Mouse (Mus musculus) limb, embryonic 10.5 days (tissue): ENCODE measurements at regions not wholly inside any gene's neighbourhood (a gene's known extent, or its start where the extent isn't known, plus 50 kb on each side); places are given as distances from the start of the nearest gene placed in this dataset.

ENCODE experiments used
- DNase-seq: peaks from one replicate; pipeline ENCODE4 v3.0.0-alpha.2; 2017; ENCODE audit warnings: low spot score
- H3K27ac ChIP-seq: fragments of 300-500 bp; sonication (generic); 2 replicates; pipeline ENCODE4 v1.5.1; 2016; ENCODE audit warnings: mild to moderate bottlenecking
- H3K27me3 ChIP-seq: fragments of 300-500 bp; sonication (generic); 2 replicates; pipeline ENCODE4 v1.6.1; 2016; ENCODE audit warnings: low read depth, mild to moderate bottlenecking; ENCODE audit not compliant: poor library complexity, severe bottlenecking
- H3K36me3 ChIP-seq: fragments of 300-500 bp; sonication (generic); 2 replicates; pipeline ENCODE4 v1.6.1; 2016; ENCODE audit warnings: mild to moderate bottlenecking, moderate library complexity
- H3K4me1 ChIP-seq: fragments of 300-500 bp; sonication (generic); 2 replicates; pipeline ENCODE4 v1.6.1; 2016
- H3K4me3 ChIP-seq: fragments of 300-500 bp; sonication (generic); 2 replicates; pipeline ENCODE4 v1.5.1; 2016; ENCODE audit warnings: mild to moderate bottlenecking, moderate library complexity
- H3K9me3 ChIP-seq: fragments of 300-500 bp; sonication (generic); replicated peaks from 2 replicates; pipeline ENCODE4 v1.6.1; 2016; ENCODE audit warnings: mild to moderate bottlenecking
- WGBS: fragments of 180-500 bp; shearing (Covaris S2); methylation state at CpG from one replicate; pipeline ENCODE4 v1.1.7; 2016; 5-methylcytosine and 5-hydroxymethylcytosine counted together

- Histone ChIP-seq H3K27ac (no peak overlapping the region), H3K4me3 (no peak overlapping the region), H3K36me3 (no peaks in the 10 kb centered on the region), H3K9me3 (no peaks in the 10 kb centered on the region), H3K4me1 (peaks cover 23% of the 10 kb centered on the region), H3K27me3 (no peaks in the 10 kb centered on the region)
- 90% methylated on average over 2 of the region's 2 CpGs for WGBS
- no peak for DNase-seq
These were observed 87.3 kb downstream of the Rpl14 start for GRCm38 (mm10) chr9:120658576-120658975.

GRCm38 (mm10) chr9:120661226-120661625 is 90.0 kb downstream of the Rpl14 start:
- H3K36me3 ChIP-seq, result no peaks in the 10 kb centered on the region
- no peaks in the 10 kb centered on the region for H3K9me3 ChIP-seq
- H3K27ac ChIP-seq, result no peak overlapping the region
- no peak for DNase-seq
- 71% methylated on average over 5 of the region's 5 CpGs for WGBS
- peaks cover 14% of the 10 kb centered on the region for H3K4me1 ChIP-seq
- no peak overlapping the region for H3K4me3 ChIP-seq
- no peaks in the 10 kb centered on the region for H3K27me3 ChIP-seq

GRCm38 (mm10) chr9:120661641-120662227 is 90.5 kb downstream of the Rpl14 start:
- Histone ChIP-seq H3K27me3 (no peaks in the 10 kb centered on the region), H3K4me3 (no peak overlapping the region), H3K36me3 (no peaks in the 10 kb centered on the region), H3K27ac (no peak overlapping the region), H3K4me1 (peaks cover 14% of the 10 kb centered on the region), H3K9me3 (no peaks in the 10 kb centered on the region)
- WGBS, result 89% methylated on average over 7 of the region's 7 CpGs
- DNase-seq, result no peak

GRCm38 (mm10) chr9:120663181-120663580 is 91.9 kb downstream of the Rpl14 start:
- DNase-seq, result no peak
- Histone ChIP-seq H3K4me3 (no peak overlapping the region), H3K36me3 (no peaks in the 10 kb centered on the region), H3K9me3 (no peaks in the 10 kb centered on the region), H3K27ac (no peak overlapping the region), H3K27me3 (no peaks in the 10 kb centered on the region), H3K4me1 (peaks cover 5% of the 10 kb centered on the region; the same call in 1 of the 2 replicates)
- WGBS, result 58% methylated on average over 6 of the region's 6 CpGs

- DNase-seq, result no peak
- no peaks in the 10 kb centered on the region for H3K27me3 ChIP-seq
- 93% methylated on average over 10 of the region's 10 CpGs for WGBS
- H3K9me3 ChIP-seq, result no peaks in the 10 kb centered on the region
- H3K36me3 ChIP-seq, result no peaks in the 10 kb centered on the region
- H3K27ac ChIP-seq, result no peak overlapping the region
- H3K4me1 ChIP-seq, result peaks cover 5% of the 10 kb centered on the region; the same call in 1 of the 2 replicates
- no peak overlapping the region for H3K4me3 ChIP-seq
These were observed 92.8 kb downstream of the Rpl14 start for GRCm38 (mm10) chr9:120664086-120664485.

GRCm38 (mm10) chr9:120672452-120672851 is 101.2 kb downstream of the Rpl14 start:
- Histone ChIP-seq H3K4me3 (no peak overlapping the region), H3K27ac (no peak overlapping the region; the same call in 1 of the 2 replicates), H3K27me3 (peaks cover 29% of the 10 kb centered on the region), H3K4me1 (peaks cover 41% of the 10 kb centered on the region), H3K36me3 (no peaks in the 10 kb centered on the region), H3K9me3 (no peaks in the 10 kb centered on the region)
- 55% methylated on average over 6 of the region's 6 CpGs for WGBS
- DNase-seq, result no peak

- H3K4me3 ChIP-seq, result peak overlapping the region; percentile 49
- 2% methylated on average over 11 of the region's 11 CpGs for WGBS
These were observed 103.6 kb downstream of the Rpl14 start for GRCm38 (mm10) chr9:120674855-120675254.

GRCm38 (mm10) chr9:120675371-120676150 is 104.3 kb downstream of the Rpl14 start:
- Histone ChIP-seq H3K4me1 (peaks cover 56% of the 10 kb centered on the region), H3K9me3 (no peaks in the 10 kb centered on the region), H3K4me3 (peak overlapping the region; percentile 49), H3K27ac (peak overlapping the region; percentile 72), H3K36me3 (no peaks in the 10 kb centered on the region), H3K27me3 (peaks cover 29% of the 10 kb centered on the region)
- DNase-seq, result peak; percentile 57
- WGBS, result under 1% methylated on average over 18 of the region's 18 CpGs

More at GRCm38 (mm10) chr9:120674855-120675254, 103.6 kb downstream of the Rpl14 start:
- DNase-seq, result no peak
- H3K36me3 ChIP-seq, result no peaks in the 10 kb centered on the region
- peaks cover 29% of the 10 kb centered on the region for H3K27me3 ChIP-seq
- 0 out of 2 replicates have a peak overlapping the region, but pooled peaks have one; percentile 72 for H3K27ac ChIP-seq
- peaks cover 49% of the 10 kb centered on the region for H3K4me1 ChIP-seq
- H3K9me3 ChIP-seq, result no peaks in the 10 kb centered on the region

- 11% methylated on average over 9 of the region's 9 CpGs for WGBS
- peak overlapping the region; percentile 49 for H3K4me3 ChIP-seq
- no peaks in the 10 kb centered on the region for H3K9me3 ChIP-seq
- H3K4me1 ChIP-seq, result peaks cover 60% of the 10 kb centered on the region
- H3K36me3 ChIP-seq, result no peaks in the 10 kb centered on the region
- peaks cover 29% of the 10 kb centered on the region for H3K27me3 ChIP-seq
- no peak for DNase-seq
- H3K27ac ChIP-seq, result no peak overlapping the region
These were observed 105.1 kb downstream of the Rpl14 start for GRCm38 (mm10) chr9:120676301-120676700.

GRCm38 (mm10) chr9:120676771-120677170 is 105.5 kb downstream of the Rpl14 start:
- 32% methylated on average over 8 of the region's 8 CpGs for WGBS
- H3K9me3 ChIP-seq, result no peaks in the 10 kb centered on the region
- H3K4me1 ChIP-seq, result peaks cover 65% of the 10 kb centered on the region
- H3K4me3 ChIP-seq, result no peak overlapping the region
- H3K27me3 ChIP-seq, result peaks cover 29% of the 10 kb centered on the region
- no peaks in the 10 kb centered on the region for H3K36me3 ChIP-seq
- H3K27ac ChIP-seq, result no peak overlapping the region
- no peak for DNase-seq

GRCm38 (mm10) chr9:120677216-120677615 is 106.0 kb downstream of the Rpl14 start:
- Histone ChIP-seq H3K27me3 (peaks cover 29% of the 10 kb centered on the region), H3K4me1 (peaks cover 63% of the 10 kb centered on the region), H3K27ac (peak overlapping the region; percentile 36; the same call in 1 of the 2 replicates), H3K9me3 (no peaks in the 10 kb centered on the region), H3K36me3 (no peaks in the 10 kb centered on the region), H3K4me3 (no peak overlapping the region)
- WGBS, result 79% methylated on average over 5 of the region's 5 CpGs
- no peak for DNase-seq

GRCm38 (mm10) chr9:120679822-120680426 is 108.7 kb downstream of the Rpl14 start:
- H3K36me3 ChIP-seq, result no peaks in the 10 kb centered on the region
- H3K4me1 ChIP-seq, result peaks cover 57% of the 10 kb centered on the region
- peak overlapping the region; percentile 83 for H3K27ac ChIP-seq
- WGBS, result 34% methylated on average over 11 of the region's 11 CpGs
- no peaks in the 10 kb centered on the region for H3K9me3 ChIP-seq
- peak; percentile 61 for DNase-seq
- H3K27me3 ChIP-seq, result peaks cover 6% of the 10 kb centered on the region
- no peak overlapping the region for H3K4me3 ChIP-seq

GRCm38 (mm10) chr9:120681404-120681803 is 110.2 kb downstream of the Rpl14 start:
- no peaks in the 10 kb centered on the region for H3K9me3 ChIP-seq
- 14% methylated on average over 7 of the region's 7 CpGs for WGBS
- no peaks in the 10 kb centered on the region for H3K27me3 ChIP-seq
- no peak for DNase-seq
- H3K27ac ChIP-seq, result no peak overlapping the region
- H3K36me3 ChIP-seq, result no peaks in the 10 kb centered on the region
- H3K4me3 ChIP-seq, result no peak overlapping the region
- peaks cover 57% of the 10 kb centered on the region for H3K4me1 ChIP-seq
